In genomic region chr17:8256982-8257381, GRCm38 (mm10) we compare ENCODE assay signal across 18 mouse cellular contexts. TPM values are rescaled to one million over a fixed set of nuclear protein-coding genes. Genes with fewer than 3 reads are reported as not detected.
DNase-seq lines count a peak whose midpoint lies in the region; ATAC-seq and TF ChIP-seq lines count a peak whose summit lies in the region.
"Had no signal": no experiment of that assay in that cellular context is flagged by ENCODE, and none has a peak within 500 bp of the region (broad histone marks: within the 10 kb centered on the region; RNA-seq: fewer than 3 reads in every experiment).

No protein-coding gene starts in this region.

- no peak overlapping the region for H3K4me3 ChIP-seq in heart, adult 2 months
- no peak overlapping the region for H3K4me3 ChIP-seq in liver, adult 2 months (ENCODE audit: insufficient read depth, low read depth, low read length)
- H3K4me3 ChIP-seq in liver, embryonic 11.5 days (ENCODE audit: low read depth, low read length), result no peak overlapping the region
- H3K4me3 ChIP-seq: embryonic facial prominence, embryonic 10.5 days; forebrain, embryonic 10.5 days; hindbrain, embryonic 15.5 days had no signal

- WGBS in heart, adult 2 months, result 69% methylated on average over 8 of the region's 8 CpGs
- 64% methylated on average over 8 of the region's 8 CpGs for WGBS in liver, adult 2 months
- WGBS in liver, embryonic 11.5 days, result 69% methylated on average over 8 of the region's 8 CpGs

- no peaks in the 10 kb centered on the region for H3K79me2 ChIP-seq in heart, adult 2 months (replicated peaks; ENCODE audit: control insufficient read depth, insufficient read depth, low read length)
- no peaks in the 10 kb centered on the region for H3K79me2 ChIP-seq in liver, adult 2 months (ENCODE audit: control insufficient read depth, insufficient read depth, low read length)

- H3K27ac ChIP-seq in heart, adult 2 months, result no peak overlapping the region
- H3K27ac ChIP-seq in liver, adult 2 months (replicated peaks; ENCODE audit: insufficient read depth, low read depth, low read length), result no peak overlapping the region
- no peak overlapping the region for H3K27ac ChIP-seq in liver, embryonic 11.5 days (ENCODE audit: low read depth, low read length)
- H3K27ac ChIP-seq: embryonic facial prominence, embryonic 10.5 days; forebrain, embryonic 10.5 days; hindbrain, embryonic 15.5 days; macrophage had no signal

- TF ChIP-seq EP300 in heart, adult 2 months (IDR thresholded peaks at IDR 0.05; ENCODE audit: insufficient read depth, low read depth, low read length), result no peak

- H3K9me3 ChIP-seq in liver, embryonic 11.5 days (ENCODE audit: control insufficient read depth, low read length), result no peaks in the 10 kb centered on the region
- H3K9me3 ChIP-seq: embryonic facial prominence, embryonic 10.5 days; forebrain, embryonic 10.5 days; hindbrain, embryonic 15.5 days had no signal

- no peaks in the 10 kb centered on the region for H3K4me1 ChIP-seq in heart, adult 2 months (ENCODE audit: control insufficient read depth, insufficient read depth, low read length)
- H3K4me1 ChIP-seq in liver, adult 2 months (ENCODE audit: control insufficient read depth, insufficient read depth, low read length), result no peaks in the 10 kb centered on the region
- H3K4me1 ChIP-seq in liver, embryonic 11.5 days (replicated peaks; ENCODE audit: control insufficient read depth, insufficient read depth, low read length), result no peaks in the 10 kb centered on the region
- H3K4me1 ChIP-seq: forebrain, embryonic 10.5 days; hindbrain, embryonic 15.5 days had no signal

- no peak for DNase-seq in heart, adult 2 months
- no peak for DNase-seq in heart, postnatal 14 days
- DNase-seq in liver, adult 2 months (ENCODE audit: extremely low read depth, low read depth, low spot score), result peak; percentile 33
- no peak for DNase-seq in liver, embryonic 11.5 days (ENCODE audit: low spot score)
- peak; percentile 51 for DNase-seq in 416B (ENCODE audit: low read depth)
- DNase-seq in brain, adult 2 months (ENCODE audit: low read depth, low spot score), result peak; percentile 56
- DNase-seq in spleen, postnatal 4 days (ENCODE audit: low spot score in 2 of 2), result no peak
- DNase-seq: adrenal gland, adult 2 months; cerebellum, adult 8-10 months; kidney, postnatal 10 days had no signal

- intact Hi-C loops in heart, adult 2 months (cut with DNase I), result no loop called here
- intact Hi-C loops in heart, postnatal 14 days (cut with DNase I), result no loop called here

- H3K36me3 ChIP-seq in heart, adult 2 months (ENCODE audit: control insufficient read depth, insufficient read depth, low read length), result no peaks in the 10 kb centered on the region
- no peaks in the 10 kb centered on the region for H3K36me3 ChIP-seq in liver, adult 2 months (ENCODE audit: control insufficient read depth, insufficient read depth, low read length)
- H3K36me3 ChIP-seq in liver, embryonic 11.5 days (ENCODE audit: control insufficient read depth, insufficient read depth, low read length), result no peaks in the 10 kb centered on the region
- H3K36me3 ChIP-seq: embryonic facial prominence, embryonic 10.5 days; forebrain, embryonic 10.5 days; hindbrain, embryonic 15.5 days had no signal

- peak; percentile 44 for TF ChIP-seq CTCF in heart, adult 2 months (IDR thresholded peaks at IDR 0.05)
- TF ChIP-seq CTCF in liver, adult 2 months (IDR thresholded peaks at IDR 0.05; ENCODE audit: low read depth, low read length), result peak; percentile 30; the same call in 1 of the 2 replicates

- no peak overlapping the region for H3K4me2 ChIP-seq in liver, embryonic 11.5 days
- H3K4me2 ChIP-seq: hindbrain, embryonic 15.5 days had no signal

- H3K9ac ChIP-seq in heart, adult 2 months (ENCODE audit: low read depth, low read length), result no peak overlapping the region
- H3K9ac ChIP-seq in liver, adult 2 months (ENCODE audit: low read depth, low read length), result no peak overlapping the region
- no peak overlapping the region for H3K9ac ChIP-seq in liver, embryonic 11.5 days (ENCODE audit: low read depth, low read length)
- H3K9ac ChIP-seq: hindbrain, embryonic 15.5 days had no signal

- TF ChIP-seq POLR2A in heart, adult 2 months (IDR thresholded peaks at IDR 0.05; ENCODE audit: insufficient read depth, low read depth, low read length), result no peak
- no peak for TF ChIP-seq POLR2A in liver, adult 2 months (IDR thresholded peaks at IDR 0.05; ENCODE audit: extremely low read depth, insufficient read depth, low read length)

- no peak for ATAC-seq in liver, embryonic 11.5 days (replicated peaks; ENCODE audit: low FRiP score)
- ATAC-seq in erythroid progenitor cell, adult 5-6 weeks (replicated peaks; ENCODE audit: low FRiP score, poor library complexity, severe bottlenecking), result no peak

- H3K27me3 ChIP-seq in heart, adult 2 months (ENCODE audit: control insufficient read depth, insufficient read depth, low read length), result no peaks in the 10 kb centered on the region
- H3K27me3 ChIP-seq in liver, adult 2 months (ENCODE audit: control insufficient read depth, insufficient read depth, low read length), result peaks cover 3% of the 10 kb centered on the region; the same call in 1 of the 2 replicates
- peaks cover 7% of the 10 kb centered on the region; the same call in 1 of the 2 replicates for H3K27me3 ChIP-seq in liver, embryonic 11.5 days (replicated peaks; ENCODE audit: control insufficient read depth, insufficient read depth, low read length)
- H3K27me3 ChIP-seq: hindbrain, embryonic 15.5 days had no signal

RNA-seq across cellular contexts. Expression of gene Ccr6, which starts 21.1 kb away (rescaled TPM):
- not detected for total RNA-seq in heart, adult 2 months (2021)
- 0.56 and 0.62 TPM in 2 replicates for polyA plus RNA-seq in heart, adult 2 months (2012; rRNA removed)
- total RNA-seq in heart, postnatal 14 days (2021), result not detected
- total RNA-seq in liver, adult 2 months (2014; rRNA removed), result 0.60 TPM in 1 of 2 replicates, not detected in the other
- polyA plus RNA-seq in liver, adult 2 months (2012; rRNA removed), result 0.17 and 0.20 TPM in 2 replicates
- not detected in 2 replicates for polyA plus RNA-seq in liver, embryonic 11.5 days (2014; fragmentation: Nextera tagmentation; extraction: Ambion mirVana)
- total RNA-seq in erythroid progenitor cell, adult 5-6 weeks (2015; ENCODE audit: low replicate concordance), result not detected in 2 replicates
- not detected in 2 replicates for total RNA-seq in erythroid progenitor cell, adult 5-6 weeks (2017; ENCODE audit: low replicate concordance)
- total RNA-seq: adrenal gland, adult 2 months; granulocyte monocyte progenitor cell, adult 5-6 weeks had no signal
- polyA plus RNA-seq: C2C12; embryonic facial prominence, embryonic 10.5 days; forebrain, embryonic 10.5 days; hindbrain, embryonic 15.5 days; limb, embryonic 11.5 days; macrophage had no signal

RNA-seq across cellular contexts. Expression of gene Mpc1, which starts 25.7 kb away (rescaled TPM):
- total RNA-seq in heart, adult 2 months (2021), result 100 to 1,000 TPM; 699 to 921 TPM
- 643 and 921 TPM in 2 replicates for polyA plus RNA-seq in heart, adult 2 months (2012; rRNA removed)
- total RNA-seq in heart, postnatal 14 days (2021), result 100 to 1,000 TPM; 496 to 503 TPM
- total RNA-seq in liver, adult 2 months (2014; rRNA removed), result 690 and 762 TPM in 2 replicates
- 305 and 352 TPM in 2 replicates for polyA plus RNA-seq in liver, adult 2 months (2012; rRNA removed)
- polyA plus RNA-seq in liver, embryonic 11.5 days (2014; fragmentation: Nextera tagmentation; extraction: Ambion mirVana), result 123 and 129 TPM in 2 replicates
- total RNA-seq in erythroid progenitor cell, adult 5-6 weeks (2015; ENCODE audit: low replicate concordance), result 62.5 and 64.2 TPM in 2 replicates
- 29.8 and 39.3 TPM in 2 replicates for total RNA-seq in erythroid progenitor cell, adult 5-6 weeks (2017; ENCODE audit: low replicate concordance)

RNA-seq across cellular contexts. Expression of gene Sft2d1, which starts 53.9 kb away (rescaled TPM):
- total RNA-seq in heart, adult 2 months (2021), result 10 to 100 TPM; 13.3 to 17.6 TPM
- 32.2 and 34.2 TPM in 2 replicates for polyA plus RNA-seq in heart, adult 2 months (2012; rRNA removed)
- total RNA-seq in heart, postnatal 14 days (2021), result 10 to 100 TPM; 16.7 to 21.2 TPM
- 58.4 and 59.7 TPM in 2 replicates for total RNA-seq in liver, adult 2 months (2014; rRNA removed)
- 53.7 and 67.4 TPM in 2 replicates for polyA plus RNA-seq in liver, adult 2 months (2012; rRNA removed)
- polyA plus RNA-seq in liver, embryonic 11.5 days (2014; fragmentation: Nextera tagmentation; extraction: Ambion mirVana), result 73.2 and 83.3 TPM in 2 replicates
- 39.4 and 82.9 TPM in 2 replicates for total RNA-seq in erythroid progenitor cell, adult 5-6 weeks (2015; ENCODE audit: low replicate concordance)
- 7.9 and 21.1 TPM in 2 replicates for total RNA-seq in erythroid progenitor cell, adult 5-6 weeks (2017; ENCODE audit: low replicate concordance)

Comparison
In these comparisons a context has a peak if more than half of its experiments do, and no peak if none do; other contexts are left out.
1. DNase-seq: peak in liver, adult 2 months (single experiment), 416B (single experiment) and brain, adult 2 months (single experiment); none in heart, adult 2 months (0 of 2), heart, postnatal 14 days (0 of 2), liver, embryonic 11.5 days (single experiment) and spleen, postnatal 4 days (0 of 2).
2. RNA of gene Mpc1, which starts 25.7 kb away (total RNA-seq): 699 to 921 TPM in heart, adult 2 months, 690 to 762 TPM in liver, adult 2 months and 496 to 503 TPM in heart, postnatal 14 days; 29.8 to 64.2 TPM in erythroid progenitor cell, adult 5-6 weeks; every median in the first group is over 4 times any median in the second.